Mouse (Mus musculus) CH12.LX (cell line): ENCODE measurements around the gene Gm10436. TPM values are rescaled to one million over a fixed set of nuclear protein-coding genes. Genes with fewer than 3 reads are reported as not detected.
"Not testable (repeated sequence)": the region's sequence is repeated elsewhere in the genome, so short reads cannot be mapped to it uniquely, and the experiment has no call there.

Experiments
- DNase-seq: peaks from one replicate; pipeline ENCODE4 v3.0.0-alpha.2; 2013; ENCODE audit errors: extremely low read depth
- H3K27ac ChIP-seq: 2 replicates; pipeline ENCODE4 v1.5.1; 2012; ENCODE audit warnings: low read depth, mild to moderate bottlenecking, control low read depth, moderate library complexity; ENCODE audit not compliant: insufficient read depth
- H3K27me3 ChIP-seq: replicated peaks from 2 replicates; pipeline ENCODE3; 2012; ENCODE audit warnings: inconsistent platforms
- H3K36me3 ChIP-seq, 2 experiments: replicated peaks in 1 of 2; 2 replicates each; pipeline versions ENCODE3 to v1.6.1; 2012; ENCODE audit warnings: inconsistent platforms in 1 of 2, low read length in 1 of 2, mild to moderate bottlenecking in 1 of 2, mixed read lengths in 1 of 2, moderate library complexity in 1 of 2; ENCODE audit not compliant: control insufficient read depth in 1 of 2, insufficient read depth in 1 of 2
- H3K4me1 ChIP-seq, 2 experiments: 2 replicates each; pipeline ENCODE4 v1.6.1; 2012; ENCODE audit warnings: inconsistent platforms in 1 of 2, moderate library complexity in 1 of 2; ENCODE audit not compliant: insufficient read depth in 2 of 2, control insufficient read depth in 1 of 2
- H3K4me2 ChIP-seq: 2 replicates; pipeline ENCODE4 v1.6.1; 2012; ENCODE audit warnings: low read depth, mild to moderate bottlenecking, control low read depth; ENCODE audit not compliant: poor library complexity, insufficient read depth, severe bottlenecking
- H3K4me3 ChIP-seq, 3 experiments: fragments of 150-350 bp in 1 of 3; sonication (generic) in 1 of 3; replicated peaks in 1 of 3; 2 replicates each; pipeline versions ENCODE3 to v1.5.1; 2011 to 2012; ENCODE audit warnings: low read depth in 2 of 3, low read length in 2 of 3, mild to moderate bottlenecking in 2 of 3, moderate library complexity in 2 of 3, control low read depth in 1 of 3, improper control_type of control experiment in 1 of 3, inconsistent platforms in 1 of 3, mixed read lengths in 1 of 3; ENCODE audit not compliant: poor library complexity in 1 of 3
- H3K79me2 ChIP-seq: replicated peaks from 2 replicates; pipeline ENCODE4 v1.6.1; 2012; ENCODE audit warnings: mild to moderate bottlenecking, moderate library complexity; ENCODE audit not compliant: control insufficient read depth, poor library complexity, insufficient read depth, severe bottlenecking; ENCODE audit errors: extremely low read depth
- H3K9ac ChIP-seq: 2 replicates; pipeline ENCODE4 v1.6.1; 2012; ENCODE audit warnings: low read depth, mild to moderate bottlenecking, control low read depth, moderate library complexity; ENCODE audit not compliant: insufficient read depth
- H3K9me3 ChIP-seq: replicated peaks from 2 replicates; pipeline ENCODE3; 2012; ENCODE audit warnings: low read length, inconsistent platforms, mixed read lengths
- CHD2 ChIP-seq: IDR thresholded peaks from 2 replicates; pipeline ENCODE4 v1.6.1; 2011; ENCODE audit warnings: low read length, improper control_type of control experiment
- CTCF ChIP-seq, 2 experiments: IDR thresholded peaks in 1 of 2; conservative IDR thresholded peaks in 1 of 2; 2 replicates each; pipeline ENCODE4 v1.5.1; 2011 to 2012; ENCODE audit warnings: low read depth in 2 of 2, low read length in 2 of 2, improper control_type of control experiment in 1 of 2, inconsistent platforms in 1 of 2, mild to moderate bottlenecking in 1 of 2, moderate library complexity in 1 of 2
- ELF1 ChIP-seq: IDR thresholded peaks from 2 replicates; pipeline ENCODE4 v1.6.1; 2014; ENCODE audit warnings: low read depth, mild to moderate bottlenecking, inconsistent platforms, low read length, improper control_type of control experiment
- EP300 ChIP-seq: IDR thresholded peaks from 2 replicates; pipeline ENCODE4 v1.6.1; 2011; ENCODE audit warnings: low read length, improper control_type of control experiment
- HCFC1 ChIP-seq: IDR thresholded peaks from 2 replicates; pipeline ENCODE4 v1.6.1; 2012; ENCODE audit warnings: low read depth, mild to moderate bottlenecking, inconsistent platforms, low read length, improper control_type of control experiment
- IRF4 ChIP-seq: IDR thresholded peaks from 2 replicates; pipeline ENCODE4 v1.6.1; 2014; ENCODE audit warnings: low read depth, mild to moderate bottlenecking, inconsistent platforms, low read length, improper control_type of control experiment
- MAFK ChIP-seq: IDR thresholded peaks from 2 replicates; pipeline ENCODE4 v1.6.1; 2011; ENCODE audit warnings: low read length, improper control_type of control experiment; ENCODE audit not compliant: insufficient replicate concordance
- MEF2A ChIP-seq: IDR thresholded peaks from 2 replicates; pipeline ENCODE4 v1.6.1; 2014; ENCODE audit warnings: low read depth, mild to moderate bottlenecking, inconsistent platforms, low read length, improper control_type of control experiment, borderline replicate concordance
- PAX5 ChIP-seq: IDR thresholded peaks from 2 replicates; pipeline ENCODE4 v1.6.1; 2012; ENCODE audit warnings: low read length, inconsistent platforms, mixed read lengths
- RCOR1 ChIP-seq: conservative IDR thresholded peaks from 2 replicates; pipeline ENCODE4 v1.6.1; 2012; ENCODE audit warnings: low read depth, mild to moderate bottlenecking, inconsistent platforms, low read length, improper control_type of control experiment
- SMC3 ChIP-seq: IDR thresholded peaks from 2 replicates; pipeline ENCODE4 v1.6.1; 2011; ENCODE audit warnings: low read depth, low read length, improper control_type of control experiment
- TBP ChIP-seq: conservative IDR thresholded peaks from 2 replicates; pipeline ENCODE4 v1.6.1; 2011; ENCODE audit warnings: low read depth, low read length, improper control_type of control experiment
- ZC3H11A ChIP-seq: IDR thresholded peaks from 2 replicates; pipeline ENCODE4 v1.6.1; 2012; ENCODE audit warnings: low read depth, mild to moderate bottlenecking, inconsistent platforms, low read length, improper control_type of control experiment
- ZNF384 ChIP-seq: IDR thresholded peaks from 2 replicates; pipeline ENCODE4 v1.6.1; 2012; ENCODE audit warnings: low read depth, low read length, improper control_type of control experiment, inconsistent platforms
- dilution Hi-C: fragments of 300-500 bp; cut with MboI; formaldehyde crosslinking; loops from 2 replicates; pipeline ENCODE4 v1.14.3; 2020; ENCODE audit warnings: low sequenced_read_pairs; ENCODE audit not compliant: extremely low pct_unique_long_range_greater_than_20kb, extremely low pct_ligation_motif_present
- in situ Hi-C: fragments of 300-500 bp; cut with MboI; formaldehyde crosslinking; loops from 3 replicates; pipeline ENCODE4 v1.14.3; 2019; ENCODE audit warnings: low sequenced_read_pairs, low pct_ligation_motif_present, low pct_unique_long_range_greater_than_20kb, mixed read lengths
- polyA plus RNA-seq: library from polyadenylated mRNA; unstranded; fragments of >175 nt; gene quantifications from 2 replicates; pipeline ENCODE4 v1.2.1, GENCODE M21; 2012; ENCODE audit warnings: low read depth; ENCODE audit not compliant: insufficient read length
- total RNA-seq, 2 experiments: library from RNA; depleted of rRNA; stranded (reverse); fragments of 300-350 nt in 1 of 2; fragments of >200 nt in 1 of 2; gene quantifications; 2 replicates each; pipeline ENCODE4 v1.2.3; 2012 to 2014

Gm10436 gene
- not detected in 2 replicates for total RNA-seq (2012; rRNA removed)
- total RNA-seq (2014; rRNA removed): not detected in 2 replicates
- polyA plus RNA-seq: not detected in 2 replicates

DNA sequence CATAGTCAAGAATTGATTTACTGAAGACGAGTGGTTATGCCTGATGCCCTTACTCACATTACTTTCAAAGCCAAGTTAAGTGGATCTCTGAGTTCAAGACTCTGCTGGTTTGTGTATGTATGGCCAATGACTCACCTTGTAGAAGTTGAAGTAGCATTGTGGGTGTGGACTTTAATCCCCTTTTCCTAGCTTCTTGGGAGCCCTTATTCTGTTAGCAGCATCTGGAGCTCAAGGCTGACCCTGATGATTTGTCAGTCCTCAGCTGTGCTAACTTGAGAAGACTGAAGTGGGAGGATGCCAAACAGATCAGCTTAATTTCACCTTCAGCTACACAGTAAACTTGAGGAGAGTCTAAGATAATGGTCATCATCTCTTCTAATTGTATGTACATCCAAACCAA, at the start of gene Gm10436:
Gene Gm10436, minus strand, starts transcription at position 101 of the 400 bp plus-strand sequence.
- H3K4me2 ChIP-seq, H3K4me3 ChIP-seq, DNase-seq, in situ Hi-C loops, H3K9ac ChIP-seq, H3K9me3 ChIP-seq, H3K4me1 ChIP-seq, H3K27me3 ChIP-seq, dilution Hi-C loops, H3K27ac ChIP-seq, H3K79me2 ChIP-seq, H3K36me3 ChIP-seq: not testable (repeated sequence)

DNA sequence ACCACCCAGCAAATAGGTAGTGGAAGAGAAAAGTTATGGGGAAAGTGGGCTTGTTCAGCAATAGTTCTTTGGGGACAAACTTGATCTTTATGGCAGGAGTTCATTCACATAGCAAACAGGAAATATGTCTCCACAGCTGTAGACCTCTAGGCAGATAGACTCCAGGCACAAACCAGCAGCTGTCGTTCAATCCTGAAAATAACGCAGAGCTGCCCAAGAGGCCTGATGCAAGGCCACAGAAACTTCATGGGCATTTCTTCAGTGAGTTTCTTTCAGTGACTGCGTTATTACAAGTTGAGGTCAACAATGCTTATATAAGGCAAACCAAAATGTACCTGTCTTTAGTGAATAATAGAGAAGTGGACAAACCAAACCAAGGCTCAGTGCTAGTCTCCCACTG, 37.5 kb upstream of the Gm10436 start:
- peaks cover 2% of the 10 kb centered on the region for H3K9me3 ChIP-seq
- no peak overlapping the region for H3K4me3 ChIP-seq
- H3K27me3 ChIP-seq: no peaks in the 10 kb centered on the region
- dilution Hi-C loops: no loop called here
- in situ Hi-C loops: no loop called here
- no peaks in the 10 kb centered on the region for H3K79me2 ChIP-seq
- no peaks in the 10 kb centered on the region for H3K36me3 ChIP-seq
- no peak overlapping the region for H3K9ac ChIP-seq
- H3K4me1 ChIP-seq: no peaks in the 10 kb centered on the region
- no peak overlapping the region for H3K4me2 ChIP-seq
- TF ChIP-seq ZNF384: no peak
- no peak for TF ChIP-seq CHD2
- no peak for TF ChIP-seq PAX5
- no peak for TF ChIP-seq MEF2A
- no peak for TF ChIP-seq EP300
- no peak for TF ChIP-seq CTCF (conservative IDR thresholded peaks at IDR 0.05 in 1 of 2, IDR thresholded peaks at IDR 0.05 in 1 of 2; ENCODE audit: low read depth in 2 of 2, low read length in 2 of 2)
- TF ChIP-seq MAFK: no peak
- no peak for TF ChIP-seq HCFC1
- TF ChIP-seq SMC3: no peak
- TF ChIP-seq ELF1: no peak
- no peak for TF ChIP-seq RCOR1
- no peak for TF ChIP-seq IRF4
- no peak for TF ChIP-seq ZC3H11A
- no peak for TF ChIP-seq TBP
- H3K27ac ChIP-seq: no peak overlapping the region
- DNase-seq: no peak

DNA sequence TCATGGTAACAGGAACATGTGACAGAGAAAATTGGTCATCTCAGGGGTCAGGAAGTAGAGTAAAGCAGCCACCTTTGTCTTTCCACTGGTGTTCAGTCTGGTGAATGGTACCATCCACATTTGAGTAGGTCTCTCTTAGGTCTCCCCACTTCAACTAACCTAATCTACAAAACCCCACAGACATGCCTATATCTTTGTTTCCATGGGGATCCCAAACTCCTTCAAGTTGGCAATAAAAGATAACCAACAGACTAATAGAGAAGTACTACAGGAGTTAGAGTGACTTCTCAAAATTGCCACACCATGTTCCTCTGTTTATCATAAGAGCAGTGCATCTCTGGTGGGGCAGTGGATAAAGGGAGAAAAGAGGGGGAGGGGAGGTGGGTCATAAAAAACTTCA, 36.2 kb upstream of the Gm10436 start:
- dilution Hi-C loops, H3K9ac ChIP-seq, H3K36me3 ChIP-seq, H3K9me3 ChIP-seq, H3K4me2 ChIP-seq, DNase-seq, in situ Hi-C loops, H3K4me1 ChIP-seq, H3K4me3 ChIP-seq, H3K79me2 ChIP-seq, H3K27ac ChIP-seq, H3K27me3 ChIP-seq: not testable (repeated sequence)
